Mouse (Mus musculus) mature B cell (primary cell): ENCODE measurements at regions not wholly inside any gene's neighbourhood (a gene's known extent, or its start where the extent isn't known, plus 50 kb on each side); places are given as distances from the start of the nearest gene placed in this dataset.

Source experiments
- in situ Hi-C: fragments of 300-500 bp; cut with MboI; formaldehyde crosslinking; loops from 2 replicates; pipeline ENCODE4 v1.14.3; 2019

DNA sequence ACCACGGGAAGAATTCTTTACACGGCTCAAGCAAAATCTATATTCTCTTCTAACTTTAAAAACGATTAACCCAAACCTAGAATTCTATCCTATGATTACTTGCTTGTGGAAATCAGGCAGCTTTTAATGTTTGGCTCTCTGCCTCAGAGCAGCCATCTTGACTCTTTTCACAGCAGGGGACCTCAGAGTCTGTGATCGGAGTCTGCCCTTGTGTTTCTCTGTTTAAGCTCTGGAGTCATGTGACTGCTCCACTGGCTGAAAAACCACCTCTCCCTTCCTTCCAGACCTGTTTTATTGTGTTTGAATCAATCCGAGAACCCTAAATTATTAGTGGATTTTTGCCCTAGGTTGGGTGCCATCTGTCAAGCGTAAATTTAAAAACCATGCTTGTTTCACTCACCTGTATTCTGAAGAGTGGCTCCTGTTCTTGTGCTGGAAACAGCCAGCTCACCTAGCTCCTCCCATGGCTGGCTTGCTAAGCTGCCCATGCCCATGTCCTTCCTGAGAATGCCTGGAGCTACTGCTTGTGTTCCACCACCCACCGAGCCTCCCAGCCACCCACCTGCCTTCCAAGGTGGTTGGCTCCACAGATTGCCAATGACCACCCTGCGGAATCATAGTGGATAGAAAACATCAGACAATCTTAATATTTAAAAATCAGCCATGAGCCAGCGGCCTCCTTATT, 62.6 kb downstream of the Perp start:
- in situ Hi-C loops = loop anchor here (25.0 kb wide), 1 partner anchor 580 kb away; no protein-coding TSS in a partner anchor

DNA sequence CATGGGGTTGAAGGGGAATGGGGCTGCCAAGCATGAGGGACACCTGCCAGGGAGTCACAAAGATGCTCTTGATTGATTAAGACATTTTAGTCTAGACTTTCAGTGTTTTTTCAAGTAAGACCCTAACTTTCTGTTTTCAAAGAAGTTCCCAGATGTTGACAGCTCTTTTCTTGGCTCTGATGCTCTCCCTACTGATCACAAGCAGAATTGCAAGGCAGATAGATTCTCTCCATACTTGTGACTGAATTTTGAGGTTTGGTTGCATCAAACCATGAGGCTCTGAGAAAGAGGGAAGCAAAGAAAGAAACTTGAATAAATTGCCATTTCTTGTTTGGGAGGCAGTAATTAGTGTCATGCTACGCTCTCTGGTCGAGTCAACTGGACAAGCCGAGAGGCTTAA, 64.5 kb downstream of the Perp start:
- in situ Hi-C loops = loop anchor here (25.0 kb wide), 1 partner anchor 578 kb away; no protein-coding TSS in a partner anchor

DNA sequence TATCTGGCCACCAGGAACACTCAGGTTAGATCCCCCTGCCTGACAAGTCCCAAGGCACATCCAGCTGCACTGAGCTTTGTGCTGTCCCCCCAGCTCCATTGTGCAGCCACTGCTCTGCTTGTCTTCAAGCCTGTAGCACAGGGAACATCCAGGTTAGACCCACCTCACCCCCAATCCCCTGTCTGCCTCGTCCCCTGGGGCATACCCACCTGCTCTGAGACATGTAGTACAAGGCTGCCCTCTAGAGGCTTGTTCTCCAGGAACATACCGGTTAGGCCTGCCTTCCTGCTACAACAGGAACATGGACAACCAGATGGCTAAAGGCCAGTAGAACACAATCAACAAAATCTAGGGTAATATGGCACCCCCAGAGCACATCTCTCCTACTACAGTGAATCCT, 66.1 kb downstream of the Perp start:
- in situ Hi-C loops = loop anchor here (10.0 to 25.0 kb wide), 4 partner anchors 184 to 774 kb away; no protein-coding TSS in a partner anchor

DNA sequence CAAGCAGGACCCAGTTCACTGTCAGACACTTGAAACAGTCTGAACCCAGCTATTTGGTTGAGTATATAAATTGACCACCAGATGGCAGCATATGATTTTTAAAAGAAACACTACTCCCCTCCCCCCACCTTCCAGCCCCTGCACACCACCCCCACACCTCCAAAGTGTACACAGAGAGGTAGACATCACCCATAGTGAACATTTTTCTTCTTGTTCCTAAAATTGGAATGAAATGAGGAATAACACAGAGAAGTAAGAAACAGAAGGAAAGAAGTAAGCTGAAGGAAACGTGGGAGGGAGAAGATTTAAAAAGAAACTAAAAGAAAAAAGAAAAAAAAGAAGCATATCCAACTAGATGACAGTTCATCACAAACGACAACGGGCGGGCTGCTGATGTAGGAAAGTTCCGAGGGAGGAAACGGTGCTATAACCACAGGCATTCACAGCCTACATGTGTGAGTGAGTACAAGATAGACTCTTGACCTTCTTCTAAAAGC, 72.3 kb downstream of the Perp start:
- in situ Hi-C loops = loop anchor here (10.0 to 25.0 kb wide), 4 partner anchors 178 to 768 kb away; no protein-coding TSS in a partner anchor

DNA sequence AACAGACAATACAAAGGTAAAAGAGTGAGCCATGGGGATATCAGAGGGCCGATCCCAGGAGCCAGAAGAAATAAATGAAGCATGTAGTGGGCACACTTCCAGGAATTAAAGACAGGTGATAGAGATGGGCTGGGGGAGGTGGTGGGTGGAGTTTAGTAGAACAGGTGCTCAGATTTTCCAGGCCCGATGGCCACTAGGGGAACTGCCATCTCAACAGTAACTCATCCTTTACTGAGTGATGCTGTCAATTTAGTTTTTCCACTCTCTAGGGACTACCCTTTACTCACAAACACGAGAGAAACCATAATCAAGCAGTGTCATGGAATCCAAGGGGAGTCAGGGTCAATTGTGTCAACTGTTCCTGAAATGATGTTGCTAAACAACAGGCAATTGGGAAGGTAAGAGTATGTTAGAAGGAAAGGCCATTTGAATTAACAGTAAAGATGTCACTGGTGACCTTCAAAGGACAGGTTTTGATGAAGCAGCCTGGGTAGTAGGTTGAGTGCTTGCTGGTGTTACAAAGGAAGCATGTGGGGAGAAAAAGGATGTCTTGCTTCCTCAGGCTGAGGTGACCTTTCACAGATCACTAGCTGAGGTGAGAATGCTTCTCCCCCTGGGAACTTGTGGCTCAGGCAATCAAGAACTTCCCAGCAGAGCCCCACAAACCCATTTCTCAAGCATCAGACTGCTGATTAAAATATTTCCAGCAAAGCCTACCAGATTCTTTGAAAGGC, 78.4 kb downstream of the Perp start:
- in situ Hi-C loops = loop anchor here (25.0 kb wide), 1 partner anchor 564 kb away; no protein-coding TSS in a partner anchor

DNA sequence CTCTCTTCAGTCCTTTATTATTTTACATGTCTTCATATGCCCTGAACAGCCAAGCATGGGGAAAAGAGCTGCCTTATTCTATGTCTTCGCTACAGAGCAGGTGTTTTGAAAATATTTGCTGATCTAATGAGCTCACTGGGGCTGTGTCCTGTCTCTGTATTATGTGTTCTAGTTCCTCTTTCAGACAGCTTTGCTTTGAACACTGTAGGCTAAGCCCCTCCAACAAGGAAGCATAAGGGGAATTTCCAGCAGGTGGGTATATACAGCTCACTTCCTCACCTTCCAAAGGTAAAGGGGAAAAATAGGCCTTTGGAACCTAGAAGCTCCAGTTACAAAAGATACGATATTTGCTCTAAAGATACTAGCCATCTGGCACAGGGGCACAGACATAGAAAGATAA, 83.0 kb downstream of the Perp start:
- in situ Hi-C loops = no loop called here

DNA sequence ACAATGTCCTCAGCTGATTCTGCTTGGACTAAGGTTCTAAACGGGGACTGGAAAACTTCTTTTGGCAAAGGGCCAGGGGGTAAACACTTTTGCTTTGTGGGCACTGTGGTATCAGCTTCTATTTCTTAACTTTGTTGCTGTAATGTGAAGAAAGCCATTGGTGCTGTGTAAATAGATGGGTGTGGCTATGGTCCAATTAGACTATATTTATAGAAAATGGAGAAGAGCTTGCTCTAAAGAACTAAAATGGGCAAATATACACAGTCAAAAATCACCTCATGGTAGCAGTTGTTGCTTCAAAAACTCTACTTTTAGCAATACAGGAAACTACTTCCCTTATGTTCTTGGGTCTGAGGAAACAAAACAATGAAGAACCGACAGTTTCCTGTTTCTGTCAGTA, 84.1 kb downstream of the Tnfaip3 start:
- in situ Hi-C loops = no loop called here

DNA sequence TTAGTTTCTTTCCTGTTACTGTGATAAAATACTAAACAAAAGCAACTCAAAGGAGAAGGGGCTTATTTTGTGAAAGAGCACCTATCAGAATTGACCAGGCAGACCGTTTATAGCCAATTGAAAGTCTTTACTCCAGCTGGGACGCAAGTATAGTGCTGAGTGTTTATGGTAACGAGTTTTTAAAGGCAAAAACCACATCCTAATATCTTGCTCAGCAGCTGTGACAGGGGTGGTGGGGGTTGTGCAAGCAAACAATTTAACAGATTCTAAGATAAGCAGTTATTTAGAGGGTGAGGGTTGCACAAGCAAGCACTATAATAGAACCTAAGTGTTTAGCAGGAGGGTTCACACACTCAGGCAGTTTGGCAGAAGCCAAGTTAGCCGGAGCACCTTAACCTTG, 74.0 kb downstream of the Tnfaip3 start:
- in situ Hi-C loops = no loop called here

DNA sequence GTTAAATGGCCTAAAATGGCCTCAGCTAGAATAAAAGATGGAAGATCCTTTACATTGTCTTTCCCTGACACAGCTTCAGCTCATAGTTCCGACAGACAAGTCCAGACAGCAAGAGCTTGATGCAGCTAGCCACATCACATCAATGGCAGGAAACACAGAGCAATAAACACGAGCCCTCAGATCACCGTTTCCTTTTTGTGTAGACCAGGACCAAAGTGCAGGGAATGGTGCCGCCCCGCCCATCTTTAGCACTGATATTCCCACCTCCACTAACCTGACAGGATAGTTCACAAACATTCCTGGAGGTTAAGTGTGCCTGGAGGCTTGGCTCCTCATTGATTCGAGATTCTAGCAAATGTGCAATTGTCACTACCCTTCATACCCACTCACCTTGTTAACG, 73.5 kb downstream of the Tnfaip3 start:
- in situ Hi-C loops = no loop called here

DNA sequence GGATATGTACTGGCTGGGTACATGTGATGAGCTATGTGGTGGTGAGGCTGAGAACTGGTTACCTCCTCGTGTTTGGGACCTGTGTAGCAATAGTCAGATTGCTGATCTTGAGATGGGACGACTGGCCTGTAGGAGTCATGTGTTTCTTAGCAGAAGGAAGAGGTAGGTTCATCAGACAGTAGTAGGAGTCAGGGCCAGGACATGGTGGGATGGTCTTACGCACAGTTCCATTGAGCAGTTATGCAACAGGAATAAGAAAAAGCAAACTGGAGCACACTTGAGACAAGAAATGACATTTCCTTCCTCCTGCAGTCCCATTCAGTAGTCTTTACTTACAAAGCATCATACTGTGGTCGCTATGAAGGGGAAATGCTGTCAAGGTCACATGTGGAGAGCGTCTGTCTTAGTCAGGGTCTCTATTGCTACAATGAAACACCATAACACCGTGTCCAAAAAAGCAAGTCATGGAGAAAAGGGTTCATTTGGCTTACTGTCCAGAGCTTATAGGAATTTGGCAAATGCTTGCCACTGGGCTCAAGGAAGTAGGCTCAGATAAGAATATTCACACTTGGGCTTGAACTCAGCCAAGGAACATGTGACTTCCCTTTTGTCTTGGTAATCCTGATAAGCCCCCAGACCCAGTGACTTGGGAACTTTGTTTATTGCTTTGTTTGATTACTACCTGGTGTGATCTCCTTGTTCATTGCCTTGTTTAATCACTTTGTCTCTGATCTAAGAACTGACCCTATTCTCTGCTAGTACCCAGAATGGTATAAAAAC, 72.0 kb downstream of the Tnfaip3 start:
- in situ Hi-C loops = no loop called here

DNA sequence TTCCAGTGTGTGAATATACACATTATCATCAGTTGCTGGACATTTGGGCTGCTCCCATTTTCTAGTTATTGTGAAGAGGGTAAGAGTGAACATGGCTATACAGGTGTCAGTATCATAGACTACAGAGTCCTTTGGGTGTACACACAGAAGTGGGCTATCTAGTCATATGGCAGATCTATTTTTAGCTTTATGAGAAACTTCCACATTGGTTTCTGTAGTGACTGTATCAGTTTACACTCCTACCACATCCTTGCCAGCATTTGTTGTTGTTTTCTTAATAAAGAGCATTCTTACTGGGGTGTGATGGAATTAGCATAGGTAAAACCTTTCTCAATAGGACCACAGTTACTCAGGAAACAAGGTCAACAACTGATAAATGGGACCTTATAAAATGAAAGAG, 68.7 kb downstream of the Tnfaip3 start:
- in situ Hi-C loops = no loop called here
